Mouse (Mus musculus) kidney, adult 2 months (tissue): ENCODE measurements around the gene Map3k20. TPM values are rescaled to one million over a fixed set of nuclear protein-coding genes. Genes with fewer than 3 reads are reported as not detected.

ENCODE experiments used
- DNase-seq: peaks from one replicate; pipeline ENCODE4 v3.0.0; 2021
- H3K27ac ChIP-seq: fragments of 200-500 bp; 2 replicates; pipeline ENCODE4 v1.5.1; 2012; ENCODE audit warnings: low read depth, low read length, control low read depth, inconsistent platforms; ENCODE audit not compliant: insufficient read depth
- H3K27me3 ChIP-seq: fragments of 200-500 bp; replicated peaks from 2 replicates; pipeline ENCODE4 v1.6.1; 2012; ENCODE audit warnings: mild to moderate bottlenecking, moderate library complexity, low read length, inconsistent platforms; ENCODE audit not compliant: control insufficient read depth, insufficient read depth
- H3K36me3 ChIP-seq: fragments of 200-500 bp; 2 replicates; pipeline ENCODE4 v1.6.1; 2012; ENCODE audit warnings: mild to moderate bottlenecking, moderate library complexity, low read length, inconsistent platforms; ENCODE audit not compliant: control insufficient read depth, insufficient read depth
- H3K4me1 ChIP-seq: fragments of 200-500 bp; 2 replicates; pipeline ENCODE4 v1.6.1; 2011; ENCODE audit warnings: low read length; ENCODE audit not compliant: control insufficient read depth, insufficient read depth
- H3K4me3 ChIP-seq: fragments of 200-500 bp; 2 replicates; pipeline ENCODE4 v1.5.1; 2011; ENCODE audit warnings: mild to moderate bottlenecking, low read depth, low read length, control low read depth; ENCODE audit not compliant: insufficient read depth
- CTCF ChIP-seq: fragments of 200-500 bp; conservative IDR thresholded peaks from 2 replicates; pipeline ENCODE4 v1.5.1; 2011; ENCODE audit warnings: low read depth, mild to moderate bottlenecking, control low read depth, low read length, moderate library complexity, mixed read lengths; ENCODE audit not compliant: insufficient read depth, insufficient read length
- POLR2A ChIP-seq: fragments of 200-500 bp; IDR thresholded peaks from one replicate; pipeline ENCODE4 v1.6.1; 2011; ENCODE audit warnings: low read depth, low read length, control low read depth
- WGBS: fragments of 180-500 bp; shearing (Covaris S2); methylation state at CpG from one replicate; pipeline ENCODE4 v1.1.7; 2018; 5-methylcytosine and 5-hydroxymethylcytosine counted together
- polyA plus RNA-seq: library from polyadenylated mRNA; depleted of rRNA; stranded (reverse); fragments of >200 nt; gene quantifications from 2 replicates; pipeline ENCODE4 v1.2.3, GENCODE M21; 2012

Map3k20 gene
- polyA plus RNA-seq, 1 experiment, result 8.3 TPM

- 76% methylated on average over 5 of the region's 5 CpGs for WGBS
- Histone ChIP-seq H3K27ac (no peak overlapping the region), H3K36me3 (no peaks in the 10 kb centered on the region), H3K4me1 (0 out of 2 replicates have a peak, but pooled peaks cover 4% of the 10 kb centered on the region), H3K27me3 (no peaks in the 10 kb centered on the region), H3K4me3 (no peak overlapping the region)
- no peak for TF ChIP-seq POLR2A
- no peak for TF ChIP-seq CTCF
- DNase-seq, result no peak
Observed at GRCm38 (mm10) chr2:72321591-72321990, 36.2 kb downstream of the Map3k20 start.

GRCm38 (mm10) chr2:72322681-72323353, 37.4 kb downstream of the Map3k20 start:
- H3K4me1 ChIP-seq, result 0 out of 2 replicates have a peak, but pooled peaks cover 4% of the 10 kb centered on the region
- no peaks in the 10 kb centered on the region for H3K27me3 ChIP-seq
- TF ChIP-seq POLR2A (no peak), CTCF (no peak)
- no peak for DNase-seq
- H3K4me3 ChIP-seq, result no peak overlapping the region
- 58% methylated on average over 11 of the region's 11 CpGs for WGBS
- H3K36me3 ChIP-seq, result no peaks in the 10 kb centered on the region
- no peak overlapping the region for H3K27ac ChIP-seq

GRCm38 (mm10) chr2:72324436-72324835, 39.0 kb downstream of the Map3k20 start:
- Histone ChIP-seq H3K27ac (no peak overlapping the region), H3K27me3 (no peaks in the 10 kb centered on the region), H3K4me1 (0 out of 2 replicates have a peak, but pooled peaks cover 4% of the 10 kb centered on the region), H3K36me3 (no peaks in the 10 kb centered on the region), H3K4me3 (no peak overlapping the region)
- WGBS, result 64% methylated on average over 12 of the region's 12 CpGs
- no peak for DNase-seq
- no peak for TF ChIP-seq POLR2A
- TF ChIP-seq CTCF, result no peak

GRCm38 (mm10) chr2:72326491-72326890, 41.1 kb downstream of the Map3k20 start:
- no peaks in the 10 kb centered on the region for H3K36me3 ChIP-seq
- no peak for DNase-seq

GRCm38 (mm10) chr2:72328435-72328834, 43.0 kb downstream of the Map3k20 start:
- no peaks in the 10 kb centered on the region for H3K36me3 ChIP-seq
- no peak overlapping the region for H3K4me3 ChIP-seq
- 74% methylated on average over 3 of the region's 3 CpGs for WGBS
- no peak for TF ChIP-seq CTCF
- no peak for TF ChIP-seq POLR2A
- H3K27me3 ChIP-seq, result no peaks in the 10 kb centered on the region
- DNase-seq, result no peak
- H3K27ac ChIP-seq, result no peak overlapping the region
- H3K4me1 ChIP-seq, result no peaks in the 10 kb centered on the region

More at GRCm38 (mm10) chr2:72326491-72326890, 41.1 kb downstream of the Map3k20 start:
- Histone ChIP-seq H3K27ac (no peak overlapping the region), H3K4me3 (no peak overlapping the region), H3K4me1 (0 out of 2 replicates have a peak, but pooled peaks cover 4% of the 10 kb centered on the region), H3K27me3 (no peaks in the 10 kb centered on the region)
- WGBS, result 54% methylated on average over 6 of the region's 6 CpGs
- TF ChIP-seq CTCF, result no peak
- no peak for TF ChIP-seq POLR2A

- 82% methylated on average over 12 of the region's 12 CpGs for WGBS
- no peak overlapping the region for H3K4me3 ChIP-seq
- TF ChIP-seq POLR2A (no peak), CTCF (no peak)
Observed at GRCm38 (mm10) chr2:72330955-72331481, 45.6 kb downstream of the Map3k20 start.

GRCm38 (mm10) chr2:72332067-72332466, 46.6 kb downstream of the Map3k20 start:
- no peak for TF ChIP-seq CTCF
- TF ChIP-seq POLR2A, result no peak
- DNase-seq, result no peak
- Histone ChIP-seq H3K27me3 (no peaks in the 10 kb centered on the region), H3K36me3 (no peaks in the 10 kb centered on the region), H3K4me3 (no peak overlapping the region), H3K27ac (no peak overlapping the region), H3K4me1 (no peaks in the 10 kb centered on the region)
- WGBS, result 73% methylated on average over 4 of the region's 4 CpGs

More at GRCm38 (mm10) chr2:72330955-72331481, 45.6 kb downstream of the Map3k20 start:
- no peak for DNase-seq
- Histone ChIP-seq H3K36me3 (no peaks in the 10 kb centered on the region), H3K27ac (no peak overlapping the region), H3K4me1 (no peaks in the 10 kb centered on the region), H3K27me3 (no peaks in the 10 kb centered on the region)
